Mouse (Mus musculus) spleen, adult 2 months (tissue): ENCODE results near the gene Tapbp.

ENCODE experiments used
- CTCF ChIP-seq: fragments of 200-500 bp; IDR thresholded peaks from 2 replicates; pipeline ENCODE4 v1.5.1; 2011; ENCODE audit warnings: mild to moderate bottlenecking, inconsistent platforms; ENCODE audit not compliant: insufficient read depth, insufficient read length, insufficient replicate concordance; ENCODE audit errors: extremely low read depth
- POLR2A ChIP-seq: fragments of 200-500 bp; IDR thresholded peaks from 2 replicates; pipeline ENCODE4 v1.6.1; 2011; ENCODE audit warnings: low read depth, low read length, inconsistent platforms

DNA sequence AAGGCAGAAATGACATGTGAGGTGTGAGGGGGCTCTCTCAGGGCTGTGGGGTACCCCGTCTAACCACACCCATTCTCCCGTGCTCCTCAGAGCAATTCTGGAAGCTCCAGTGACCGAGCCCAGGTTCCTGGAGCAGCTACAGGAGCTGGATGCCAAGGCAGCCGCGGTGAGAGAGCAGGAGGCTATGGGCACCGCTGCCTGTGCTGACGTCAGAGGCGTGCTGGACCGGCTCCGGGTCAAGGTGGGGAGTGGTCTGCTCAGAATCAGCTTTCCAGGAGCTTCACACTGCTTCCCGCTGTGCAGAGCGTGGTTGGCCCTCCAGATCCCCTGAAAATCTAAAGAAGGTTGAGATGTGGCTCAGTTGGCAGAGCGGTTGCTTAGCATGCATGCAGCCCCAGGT, 43.4 kb downstream of the Tapbp start:
- TF ChIP-seq POLR2A (no peak), CTCF (no peak)
